Mouse (Mus musculus): ENCODE measurements around the gene Myo1g. TPM values are rescaled to one million over a fixed set of nuclear protein-coding genes. Genes with fewer than 3 reads are reported as not detected.

Gene Myo1g
- polyA plus RNA-seq, 1 experiment from 2014 or later, result 0.85 TPM

DNA sequence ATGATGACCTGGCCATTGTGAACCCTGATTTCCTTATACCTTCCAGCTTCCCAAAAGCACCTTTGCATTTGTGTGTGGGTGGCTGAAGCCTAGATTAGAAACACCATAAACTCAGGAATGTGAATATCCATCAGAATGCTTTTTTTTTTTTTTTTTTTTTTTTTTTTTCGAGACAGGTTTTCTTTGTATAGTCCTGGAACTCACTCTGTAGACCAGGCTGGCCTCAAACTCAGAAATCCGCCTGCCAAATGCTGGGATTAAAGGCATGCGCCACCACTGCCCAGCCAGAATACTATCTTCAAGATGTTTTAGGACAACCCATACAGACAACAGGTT, 25.1 kb upstream of the Myo1g start:
- Histone ChIP-seq H3K27ac (replicated peaks) (peak overlapping the region; percentile 98), H3K9me3 (ENCODE audit: control insufficient read depth, low read length) (no peaks in the 10 kb centered on the region), H3K4me3 (ENCODE audit: low read depth, low read length) (peak overlapping the region; percentile 75), H3K4me1 (replicated peaks; ENCODE audit: control insufficient read depth, insufficient read depth) (peaks cover 6% of the 10 kb centered on the region), H3K36me3 (ENCODE audit: control insufficient read depth, insufficient read depth, low read length) (no peaks in the 10 kb centered on the region), H3K9ac (ENCODE audit: low read length) (peak overlapping the region; percentile 90), H3K27me3 (ENCODE audit: control insufficient read depth, insufficient read depth, low read length) (no peaks in the 10 kb centered on the region), H3K4me2 (replicated peaks; ENCODE audit: low read depth) (peak overlapping the region; percentile 81)
- ATAC-seq (ENCODE audit: low FRiP score, low TSS enrichment) (peak; percentile 13; the same call in 1 of the 2 replicates), DNase-seq (ENCODE audit: low spot score) (no peak)
- TF ChIP-seq CTCF (IDR thresholded peaks at IDR 0.05; ENCODE audit: low read depth) (no peak), EP300 (optimal IDR thresholded peaks at IDR 0.05) (no peak)
- WGBS, result 17% methylated on average over 3 of the region's 3 CpGs

GRCm38 (mm10) chr11:6545186-6545856, 24.6 kb upstream of the Myo1g start:
- Histone ChIP-seq H3K27me3 (ENCODE audit: control insufficient read depth, insufficient read depth, low read length) (no peaks in the 10 kb centered on the region), H3K9me3 (ENCODE audit: control insufficient read depth, low read length) (no peaks in the 10 kb centered on the region), H3K27ac (replicated peaks) (no peak overlapping the region; the same call in 1 of the 2 replicates), H3K4me1 (replicated peaks; ENCODE audit: control insufficient read depth, insufficient read depth) (peaks cover 6% of the 10 kb centered on the region), H3K9ac (ENCODE audit: low read length) (no peak overlapping the region), H3K36me3 (ENCODE audit: control insufficient read depth, insufficient read depth, low read length) (no peaks in the 10 kb centered on the region), H3K4me3 (ENCODE audit: low read depth, low read length) (no peak overlapping the region), H3K4me2 (replicated peaks; ENCODE audit: low read depth) (no peak overlapping the region)
- DNase-seq (ENCODE audit: low spot score) (no peak), ATAC-seq (ENCODE audit: low FRiP score, low TSS enrichment) (no peak)
- WGBS, result 95% methylated on average over 4 of the region's 4 CpGs
- TF ChIP-seq EP300 (optimal IDR thresholded peaks at IDR 0.05) (no peak), CTCF (IDR thresholded peaks at IDR 0.05; ENCODE audit: low read depth) (no peak)

GRCm38 (mm10) chr11:6544683-6545082, 23.9 kb upstream of the Myo1g start:
- DNase-seq (ENCODE audit: low spot score), result no peak
- Histone ChIP-seq H3K4me3 (ENCODE audit: low read depth, low read length) (no peak overlapping the region), H3K36me3 (ENCODE audit: control insufficient read depth, insufficient read depth, low read length) (no peaks in the 10 kb centered on the region), H3K27ac (replicated peaks) (no peak overlapping the region), H3K27me3 (ENCODE audit: control insufficient read depth, insufficient read depth, low read length) (no peaks in the 10 kb centered on the region), H3K9ac (ENCODE audit: low read length) (no peak overlapping the region), H3K4me2 (replicated peaks; ENCODE audit: low read depth) (no peak overlapping the region), H3K9me3 (ENCODE audit: control insufficient read depth, low read length) (no peaks in the 10 kb centered on the region), H3K4me1 (replicated peaks; ENCODE audit: control insufficient read depth, insufficient read depth) (peaks cover 6% of the 10 kb centered on the region)
- 69% methylated on average over 3 of the region's 3 CpGs for WGBS
- no peak for ATAC-seq (ENCODE audit: low FRiP score, low TSS enrichment)
- TF ChIP-seq CTCF (IDR thresholded peaks at IDR 0.05; ENCODE audit: low read depth) (no peak), EP300 (optimal IDR thresholded peaks at IDR 0.05) (no peak)

GRCm38 (mm10) chr11:6530746-6531145, 10.0 kb upstream of the Myo1g start:
- Histone ChIP-seq H3K4me2 (replicated peaks; ENCODE audit: low read depth) (no peak overlapping the region), H3K36me3 (ENCODE audit: control insufficient read depth, insufficient read depth, low read length) (peaks cover 3% of the 10 kb centered on the region; the same call in 1 of the 2 replicates), H3K27me3 (ENCODE audit: control insufficient read depth, insufficient read depth, low read length) (no peaks in the 10 kb centered on the region), H3K9ac (ENCODE audit: low read length) (no peak overlapping the region), H3K27ac (replicated peaks) (no peak overlapping the region), H3K4me1 (replicated peaks; ENCODE audit: control insufficient read depth, insufficient read depth) (no peaks in the 10 kb centered on the region), H3K4me3 (ENCODE audit: low read depth, low read length) (no peak overlapping the region), H3K9me3 (ENCODE audit: control insufficient read depth, low read length) (no peaks in the 10 kb centered on the region)
- 87% methylated on average over 3 of the region's 3 CpGs for WGBS
- TF ChIP-seq CTCF (IDR thresholded peaks at IDR 0.05; ENCODE audit: low read depth) (no peak), EP300 (optimal IDR thresholded peaks at IDR 0.05) (no peak)
- ATAC-seq (ENCODE audit: low FRiP score, low TSS enrichment), result no peak
- no peak for DNase-seq (ENCODE audit: low spot score)

- ATAC-seq (ENCODE audit: low FRiP score, low TSS enrichment) (no peak), DNase-seq (ENCODE audit: low spot score) (no peak)
- WGBS, result 75% methylated on average over 8 of the region's 8 CpGs
- H3K4me1 ChIP-seq (replicated peaks; ENCODE audit: control insufficient read depth, insufficient read depth), result no peaks in the 10 kb centered on the region
- no peak overlapping the region for H3K27ac ChIP-seq (replicated peaks)
- no peak overlapping the region for H3K4me3 ChIP-seq (ENCODE audit: low read depth, low read length)
- H3K36me3 ChIP-seq (ENCODE audit: control insufficient read depth, insufficient read depth, low read length), result peaks cover 10% of the 10 kb centered on the region
- H3K4me2 ChIP-seq (replicated peaks; ENCODE audit: low read depth), result no peak overlapping the region
- H3K27me3 ChIP-seq (ENCODE audit: control insufficient read depth, insufficient read depth, low read length), result no peaks in the 10 kb centered on the region
- H3K9ac ChIP-seq (ENCODE audit: low read length), result no peak overlapping the region
- no peaks in the 10 kb centered on the region for H3K9me3 ChIP-seq (ENCODE audit: control insufficient read depth, low read length)
- TF ChIP-seq CTCF (IDR thresholded peaks at IDR 0.05; ENCODE audit: low read depth), result no peak
- no peak for TF ChIP-seq EP300 (optimal IDR thresholded peaks at IDR 0.05)
Measured at GRCm38 (mm10) chr11:6529961-6530360, 9.2 kb upstream of the Myo1g start.

GRCm38 (mm10) chr11:6528186-6529006, 7.6 kb upstream of the Myo1g start:
- peak overlapping the region; percentile 75 for H3K9ac ChIP-seq (ENCODE audit: low read length)
- H3K27ac ChIP-seq (replicated peaks), result peak overlapping the region; percentile 90
- H3K4me2 ChIP-seq (replicated peaks; ENCODE audit: low read depth), result peak overlapping the region; percentile 70
- DNase-seq (ENCODE audit: low spot score) (peak; percentile 98), ATAC-seq (ENCODE audit: low FRiP score, low TSS enrichment) (peak; percentile 96)
- under 1% methylated on average over 51 of the region's 51 CpGs for WGBS
- no peaks in the 10 kb centered on the region for H3K4me1 ChIP-seq (replicated peaks; ENCODE audit: control insufficient read depth, insufficient read depth)
- H3K36me3 ChIP-seq (ENCODE audit: control insufficient read depth, insufficient read depth, low read length), result peaks cover 13% of the 10 kb centered on the region
- peak overlapping the region; percentile 53 for H3K4me3 ChIP-seq (ENCODE audit: low read depth, low read length)
- H3K27me3 ChIP-seq (ENCODE audit: control insufficient read depth, insufficient read depth, low read length), result no peaks in the 10 kb centered on the region
- peak; percentile 85 for TF ChIP-seq EP300 (optimal IDR thresholded peaks at IDR 0.05)
- peak; percentile 90 for TF ChIP-seq CTCF (IDR thresholded peaks at IDR 0.05; ENCODE audit: low read depth)
- H3K9me3 ChIP-seq (ENCODE audit: control insufficient read depth, low read length), result no peaks in the 10 kb centered on the region

All from stomach, postnatal 0 days (tissue).